Mouse (Mus musculus): Measurements from ENCODE around the gene Gnat3. TPM values are rescaled to one million over a fixed set of nuclear protein-coding genes. Genes with fewer than 3 reads are reported as not detected.

The Gnat3 gene
- total and polyA plus RNA-seq, 2 experiments from 2014 or later, result not detected

DNA sequence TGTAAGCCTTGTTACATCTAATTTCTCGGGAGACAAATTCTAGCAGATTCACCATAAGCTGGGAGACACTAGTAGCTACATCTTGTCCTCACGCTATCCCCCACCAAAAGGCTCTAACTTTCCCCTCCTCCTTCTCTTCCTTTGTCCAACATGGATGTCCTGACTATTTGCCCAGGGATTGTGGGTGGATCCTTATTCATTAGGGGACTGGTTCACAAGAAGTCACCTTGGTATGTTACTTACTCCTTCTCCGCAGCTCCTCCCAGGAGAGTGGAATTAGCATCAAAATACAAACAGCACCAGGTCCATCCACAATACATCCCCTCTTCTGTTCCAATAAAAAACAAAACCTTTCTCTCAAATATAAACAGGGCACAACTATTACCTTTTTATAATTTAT lies 65.2 kb downstream of the Gnat3 start:
- WGBS, result 88% methylated on average over 3 of the region's 3 CpGs

DNA sequence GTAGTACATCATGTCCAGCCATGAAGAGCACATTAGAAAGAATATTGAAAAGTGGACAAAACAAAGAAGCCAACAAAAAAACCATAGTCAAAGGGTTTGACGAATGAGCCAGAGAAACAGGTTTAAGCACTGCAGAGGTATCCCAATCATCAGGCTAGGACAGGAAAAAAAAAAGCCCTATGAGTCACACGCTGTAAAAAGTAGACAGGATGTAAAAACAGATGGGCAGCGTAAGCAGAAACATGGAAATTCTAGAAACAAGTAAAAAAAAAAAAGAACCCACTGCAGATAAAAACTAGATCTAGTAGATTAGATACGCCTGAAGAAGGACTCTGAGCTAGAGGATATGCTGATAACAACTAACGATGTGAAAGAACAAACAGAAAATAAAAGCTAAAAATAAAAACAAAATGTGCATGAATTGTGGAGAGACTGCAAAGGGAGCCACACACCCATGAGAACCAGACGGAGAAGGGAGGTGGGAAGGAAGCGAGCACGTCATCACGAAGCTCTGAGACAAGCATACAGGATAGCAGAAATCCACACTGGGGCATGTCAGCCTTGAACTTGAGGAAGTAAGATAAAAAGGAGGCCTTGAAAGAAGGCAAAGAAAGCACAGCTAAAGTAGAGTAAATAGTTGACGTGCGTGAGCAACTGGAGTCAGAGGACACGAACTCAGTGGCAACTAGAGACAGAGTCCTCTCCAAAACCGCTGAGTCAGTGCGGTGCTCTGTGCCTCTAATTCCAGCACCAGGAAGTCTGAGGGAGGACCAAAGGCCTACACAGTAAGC lies 73.7 kb downstream of the Gnat3 start:
- WGBS, result 83% methylated on average over 14 of the region's 14 CpGs
- H3K4me3 ChIP-seq (ENCODE audit: low read depth, low read length), result no peak overlapping the region
- H3K9me3 ChIP-seq (ENCODE audit: low read length), result no peaks in the 10 kb centered on the region
- DNase-seq (no peak), ATAC-seq (no peak)
- H3K9ac ChIP-seq, result no peak overlapping the region
- H3K27me3 ChIP-seq (ENCODE audit: insufficient read depth, low read length), result no peaks in the 10 kb centered on the region
- H3K27ac ChIP-seq (ENCODE audit: low read depth, low read length), result no peak overlapping the region
- H3K36me3 ChIP-seq (ENCODE audit: insufficient read depth), result no peaks in the 10 kb centered on the region
- TF ChIP-seq CTCF (IDR thresholded peaks at IDR 0.05; ENCODE audit: low read depth), result no peak
- H3K4me2 ChIP-seq (ENCODE audit: low read depth), result no peak overlapping the region
- no peaks in the 10 kb centered on the region for H3K4me1 ChIP-seq (ENCODE audit: insufficient read depth)

More for the DNA sequence above, 65.2 kb downstream of the Gnat3 start:
- Histone ChIP-seq H3K9me3 (ENCODE audit: low read length) (no peaks in the 10 kb centered on the region), H3K4me2 (ENCODE audit: low read depth) (no peak overlapping the region), H3K4me3 (ENCODE audit: low read depth, low read length) (no peak overlapping the region), H3K9ac (no peak overlapping the region), H3K4me1 (ENCODE audit: insufficient read depth) (0 out of 2 replicates have a peak, but pooled peaks cover 3% of the 10 kb centered on the region), H3K27ac (ENCODE audit: low read depth, low read length) (no peak overlapping the region), H3K27me3 (ENCODE audit: insufficient read depth, low read length) (no peaks in the 10 kb centered on the region), H3K36me3 (ENCODE audit: insufficient read depth) (no peaks in the 10 kb centered on the region)
- DNase-seq (no peak), ATAC-seq (no peak)
- no peak for TF ChIP-seq CTCF (IDR thresholded peaks at IDR 0.05; ENCODE audit: low read depth)

DNA sequence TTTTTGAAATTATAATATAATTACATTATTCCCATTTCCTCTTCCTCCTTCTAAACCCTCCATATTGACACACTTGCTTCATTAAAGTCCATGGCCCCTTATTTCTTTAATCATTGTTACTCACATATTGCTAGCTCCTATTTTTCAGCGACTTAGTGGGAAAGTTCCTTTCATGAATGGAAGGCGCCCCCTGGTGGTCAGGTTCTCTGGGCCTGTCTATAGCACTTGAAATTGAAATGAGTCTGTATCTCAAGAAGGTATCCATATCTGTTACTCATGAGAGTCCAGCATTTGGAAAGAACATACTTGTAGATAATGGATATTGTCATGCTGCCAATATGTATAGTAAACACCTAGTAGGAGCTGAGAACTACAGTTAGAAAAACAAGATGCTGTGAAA lies 80.7 kb downstream of the Gnat3 start:
- Histone ChIP-seq H3K27me3 (ENCODE audit: insufficient read depth, low read length) (no peaks in the 10 kb centered on the region), H3K9me3 (ENCODE audit: low read length) (no peaks in the 10 kb centered on the region), H3K27ac (ENCODE audit: low read depth, low read length) (no peak overlapping the region), H3K4me3 (ENCODE audit: low read depth, low read length) (no peak overlapping the region), H3K4me2 (ENCODE audit: low read depth) (no peak overlapping the region), H3K9ac (no peak overlapping the region), H3K36me3 (ENCODE audit: insufficient read depth) (no peaks in the 10 kb centered on the region), H3K4me1 (ENCODE audit: insufficient read depth) (no peaks in the 10 kb centered on the region)
- WGBS, result 3% methylated on average over 2 of the region's 2 CpGs
- no peak for ATAC-seq
- peak; percentile 58 for DNase-seq
- peak; percentile 71 for TF ChIP-seq CTCF (IDR thresholded peaks at IDR 0.05; ENCODE audit: low read depth)

DNA sequence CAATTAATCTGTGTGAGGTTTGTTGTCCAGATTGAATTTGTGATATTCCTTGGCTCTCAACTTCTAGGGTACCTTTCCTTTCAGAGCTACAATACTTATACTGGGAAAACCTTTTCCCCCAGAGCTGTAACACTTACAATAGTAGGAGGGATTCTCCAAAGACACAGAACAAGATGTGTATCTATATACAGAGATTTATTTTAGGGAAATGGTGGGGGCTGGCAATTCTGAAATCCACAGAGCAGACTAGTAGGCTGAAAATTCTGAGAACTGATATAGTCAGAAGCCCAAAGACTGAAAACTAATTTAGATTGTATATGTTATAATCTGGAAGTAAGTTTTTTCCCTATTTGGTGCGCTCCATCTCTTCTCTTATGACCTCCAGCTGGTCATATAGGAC lies 86.5 kb downstream of the Gnat3 start:
- ATAC-seq (no peak), DNase-seq (no peak)
- 92% methylated on average over 1 of the region's 1 CpGs for WGBS
- Histone ChIP-seq H3K4me3 (ENCODE audit: low read depth, low read length) (no peak overlapping the region), H3K9ac (no peak overlapping the region), H3K27me3 (ENCODE audit: insufficient read depth, low read length) (no peaks in the 10 kb centered on the region), H3K9me3 (ENCODE audit: low read length) (no peaks in the 10 kb centered on the region), H3K27ac (ENCODE audit: low read depth, low read length) (no peak overlapping the region), H3K4me2 (ENCODE audit: low read depth) (no peak overlapping the region), H3K4me1 (ENCODE audit: insufficient read depth) (no peaks in the 10 kb centered on the region), H3K36me3 (ENCODE audit: insufficient read depth) (no peaks in the 10 kb centered on the region)
- no peak for TF ChIP-seq CTCF (IDR thresholded peaks at IDR 0.05; ENCODE audit: low read depth)

DNA sequence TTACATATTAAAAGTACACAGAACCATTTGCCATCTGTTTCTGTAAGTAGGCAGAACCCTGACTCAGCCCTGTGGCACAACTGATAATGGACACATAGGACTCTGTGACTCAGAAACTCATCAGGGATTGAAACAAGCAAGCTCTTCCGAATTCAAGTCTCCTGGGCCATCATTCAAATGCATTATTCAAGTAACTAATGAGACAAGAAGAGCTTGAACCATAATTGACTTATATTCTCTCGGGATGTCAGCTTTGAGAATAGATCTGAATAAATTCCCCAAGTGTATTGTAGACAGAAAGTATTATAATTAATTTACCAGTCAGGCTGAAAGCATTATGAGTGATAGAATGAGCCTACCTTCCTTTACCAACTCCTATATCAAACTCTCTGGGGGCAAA lies 93.0 kb downstream of the Gnat3 start:
- no peak overlapping the region for H3K4me3 ChIP-seq (ENCODE audit: low read depth, low read length)
- H3K4me2 ChIP-seq (ENCODE audit: low read depth), result no peak overlapping the region
- no peak for TF ChIP-seq CTCF (IDR thresholded peaks at IDR 0.05; ENCODE audit: low read depth)
- H3K9ac ChIP-seq, result no peak overlapping the region
- WGBS, result 37% methylated on average over 2 of the region's 2 CpGs
- no peaks in the 10 kb centered on the region for H3K27me3 ChIP-seq (ENCODE audit: insufficient read depth, low read length)
- no peaks in the 10 kb centered on the region for H3K9me3 ChIP-seq (ENCODE audit: low read length)
- no peaks in the 10 kb centered on the region for H3K36me3 ChIP-seq (ENCODE audit: insufficient read depth)
- ATAC-seq (no peak; the same call in 1 of the 2 replicates), DNase-seq (no peak)
- H3K27ac ChIP-seq (ENCODE audit: low read depth, low read length), result no peak overlapping the region
- H3K4me1 ChIP-seq (ENCODE audit: insufficient read depth), result no peaks in the 10 kb centered on the region

Other genes with a start within 250 kb of the Gnat3 start
- gene Cd36, start 73.7 kb upstream of the Gnat3 start, total RNA-seq (2014; rRNA removed), result 0.92 and 3.0 TPM in 2 replicates
- 1.0 and 1.5 TPM in 2 replicates for gene Cd36, start 73.7 kb upstream of the Gnat3 start, polyA plus RNA-seq (2015; fragmentation: Nextera tagmentation; extraction: Ambion mirVana)

Data from forebrain, postnatal 0 days (tissue).